Mouse (Mus musculus) embryonic fibroblast, embryonic 13.5 days (primary cell): ENCODE results near the gene Cyfip1.

Source experiments
- CTCF ChIP-seq: IDR thresholded peaks from 2 replicates; pipeline ENCODE4 v1.5.1; 2011; ENCODE audit warnings: mild to moderate bottlenecking, control low read depth, low read length, moderate library complexity, borderline replicate concordance; ENCODE audit not compliant: insufficient read depth
- POLR2A ChIP-seq: IDR thresholded peaks from 2 replicates; pipeline ENCODE4 v1.6.1; 2011; ENCODE audit warnings: low read depth, mild to moderate bottlenecking, control low read depth, low read length, moderate library complexity

DNA sequence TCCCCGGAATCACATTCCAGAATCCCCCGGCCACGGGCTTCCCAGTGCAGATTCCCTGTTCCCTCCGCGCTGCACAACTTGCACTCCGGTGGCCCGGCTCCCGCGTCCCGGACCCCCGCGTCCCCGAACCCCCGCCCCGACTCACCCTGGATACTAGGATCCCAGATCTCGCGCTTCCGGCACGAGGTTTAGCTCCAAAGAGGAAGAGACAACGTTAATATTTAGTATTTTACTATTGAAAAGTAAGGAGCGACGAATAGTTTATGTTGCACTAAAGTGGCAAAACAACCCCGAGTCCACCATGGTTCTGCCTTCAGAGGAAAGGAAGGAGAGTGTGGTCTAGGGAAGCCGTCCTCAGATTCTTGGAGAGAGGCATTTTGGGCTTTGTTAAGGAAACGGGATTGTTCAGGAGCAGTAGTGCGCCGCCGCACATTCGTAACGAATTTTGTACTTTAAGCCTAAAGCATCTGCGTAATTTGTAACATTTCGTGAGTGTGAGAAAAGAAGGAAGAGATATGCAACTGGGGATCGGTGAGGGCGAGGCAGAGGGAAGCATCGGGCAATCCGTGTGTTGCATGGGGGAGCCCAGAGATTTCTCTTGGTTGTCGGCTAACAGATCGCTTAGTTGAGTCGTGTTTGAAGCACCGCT, 1.1 kb downstream of the Cyfip1 start:
- TF ChIP-seq CTCF (no peak), POLR2A (no peak)
